Mouse (Mus musculus): ENCODE data around the gene Med9.

DNA sequence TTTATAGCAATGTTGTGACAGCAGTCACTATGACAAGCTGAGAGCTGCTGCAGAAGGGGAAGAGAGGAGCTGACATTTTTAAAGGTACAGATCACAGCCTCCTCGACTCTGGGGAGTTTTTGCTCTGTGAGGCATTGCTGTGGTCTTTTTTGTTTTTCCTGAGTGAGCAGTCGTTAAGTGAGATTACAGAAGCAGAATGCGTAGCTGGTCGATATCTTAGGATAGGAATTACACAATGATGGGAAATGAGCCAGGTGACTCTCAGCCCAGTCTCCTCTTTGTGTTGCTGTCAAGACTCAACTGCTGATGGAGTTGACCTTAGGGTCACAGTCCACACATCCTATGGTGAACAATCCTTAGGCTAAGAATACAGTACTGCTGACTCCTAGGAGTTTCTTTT is 30.0 kb upstream of the Med9 start:
- TF ChIP-seq CTCF (conservative IDR thresholded peaks at IDR 0.05; ENCODE audit: low read length) (no peak), POU5F1 (IDR thresholded peaks at IDR 0.05; ENCODE audit: borderline replicate concordance, low read length) (no peak)

Measured in E14TG2a.4 (cell line).